Mouse (Mus musculus) lung, postnatal 0 days (tissue): Measurements from ENCODE around the gene Rabep1.

Experiments
- CTCF ChIP-seq: IDR thresholded peaks from 2 replicates; pipeline ENCODE4 v1.5.1; 2016; ENCODE audit warnings: antibody characterized with exemption, mild to moderate bottlenecking
- EP300 ChIP-seq: IDR thresholded peaks from 2 replicates; pipeline ENCODE4 v1.6.1; 2016; ENCODE audit warnings: antibody characterized with exemption, mild to moderate bottlenecking, control low read depth

GRCm38 (mm10) chr11:70919524-70919923 is 74.9 kb downstream of the Rabep1 start:
- TF ChIP-seq CTCF (no peak), EP300 (no peak)
